Mouse (Mus musculus) CH12.LX (cell line): ENCODE results near the gene C1ql4.

Experiments
- CTCF ChIP-seq, 2 experiments: IDR thresholded peaks in 1 of 2; conservative IDR thresholded peaks in 1 of 2; 2 replicates each; pipeline ENCODE4 v1.5.1; 2011 to 2012; ENCODE audit warnings: low read depth in 2 of 2, low read length in 2 of 2, improper control_type of control experiment in 1 of 2, inconsistent platforms in 1 of 2, mild to moderate bottlenecking in 1 of 2, moderate library complexity in 1 of 2
- EP300 ChIP-seq: IDR thresholded peaks from 2 replicates; pipeline ENCODE4 v1.6.1; 2011; ENCODE audit warnings: low read length, improper control_type of control experiment
- MYC ChIP-seq: IDR thresholded peaks from 2 replicates; pipeline ENCODE4 v1.6.1; 2011; ENCODE audit warnings: low read depth, mild to moderate bottlenecking, improper control_type of control experiment, low read length
- POLR2A ChIP-seq: IDR thresholded peaks from 2 replicates; pipeline ENCODE4 v1.6.1; 2011; ENCODE audit warnings: low read depth, mild to moderate bottlenecking, improper control_type of control experiment, low read length
- POLR2AphosphoS2 ChIP-seq: IDR thresholded peaks from 2 replicates; pipeline ENCODE4 v1.6.1; 2011; ENCODE audit warnings: low read depth, low read length, improper control_type of control experiment
- TBP ChIP-seq: conservative IDR thresholded peaks from 2 replicates; pipeline ENCODE4 v1.6.1; 2011; ENCODE audit warnings: low read depth, low read length, improper control_type of control experiment
- ZKSCAN1 ChIP-seq: IDR thresholded peaks from 2 replicates; pipeline ENCODE4 v1.6.1; 2012; ENCODE audit warnings: low read depth, inconsistent platforms, low read length, improper control_type of control experiment, borderline replicate concordance
- ZMIZ1 ChIP-seq: IDR thresholded peaks from 2 replicates; pipeline ENCODE4 v1.6.1; 2012; ENCODE audit warnings: low read depth, mild to moderate bottlenecking, inconsistent platforms, low read length, improper control_type of control experiment

DNA sequence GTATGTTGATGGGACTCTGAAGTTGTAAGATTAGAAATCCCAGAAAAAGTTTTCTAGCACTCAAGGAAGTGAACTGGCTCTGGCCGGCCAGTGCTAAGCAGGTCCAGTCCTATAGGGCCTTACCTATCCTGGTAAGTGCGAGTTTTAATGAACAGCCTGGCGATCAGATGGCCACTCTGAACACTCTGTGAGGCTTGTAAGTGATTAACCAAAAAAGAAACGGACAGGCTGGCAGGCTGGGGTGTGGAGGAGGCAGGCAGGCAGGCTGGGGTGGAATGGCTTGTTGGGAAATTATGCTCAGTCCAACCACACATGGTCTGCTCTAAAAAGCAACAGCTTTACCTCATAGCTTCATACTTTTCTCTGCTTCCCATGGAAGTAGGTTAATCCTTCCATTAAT, 52.2 kb downstream of the C1ql4 start:
- TF ChIP-seq CTCF (conservative IDR thresholded peaks at IDR 0.05 in 1 of 2, IDR thresholded peaks at IDR 0.05 in 1 of 2; ENCODE audit: low read depth in 2 of 2, low read length in 2 of 2) (no peak), POLR2A (no peak), TBP (no peak), POLR2AphosphoS2 (no peak), ZKSCAN1 (no peak), MYC (no peak), EP300 (no peak), ZMIZ1 (no peak)
